Mouse (Mus musculus): Measurements from ENCODE around the gene Zmynd15. TPM values are rescaled to one million over a fixed set of nuclear protein-coding genes. Genes with fewer than 3 reads are reported as not detected.

The Zmynd15 gene
- polyA plus RNA-seq, 1 experiment from 2014 or later = 0.62 TPM

- Histone ChIP-seq H3K9me3 (no peaks in the 10 kb centered on the region), H3K4me2 (peak overlapping the region; percentile 69), H3K4me3 (peak overlapping the region; percentile 89), H3K9ac (peak overlapping the region; percentile 85), H3K27me3 (replicated peaks) (no peaks in the 10 kb centered on the region), H3K27ac (0 out of 2 replicates have a peak overlapping the region, but pooled peaks have one; percentile 94), H3K36me3 (replicated peaks) (peaks cover 20% of the 10 kb centered on the region), H3K4me1 (peaks cover 37% of the 10 kb centered on the region)
- 55% methylated on average over 1 of the region's 1 CpGs for WGBS
- no peak for ATAC-seq (replicated peaks)
Measured at GRCm38 (mm10) chr11:70433569-70433943, 25.7 kb upstream of the Zmynd15 start.

DNA sequence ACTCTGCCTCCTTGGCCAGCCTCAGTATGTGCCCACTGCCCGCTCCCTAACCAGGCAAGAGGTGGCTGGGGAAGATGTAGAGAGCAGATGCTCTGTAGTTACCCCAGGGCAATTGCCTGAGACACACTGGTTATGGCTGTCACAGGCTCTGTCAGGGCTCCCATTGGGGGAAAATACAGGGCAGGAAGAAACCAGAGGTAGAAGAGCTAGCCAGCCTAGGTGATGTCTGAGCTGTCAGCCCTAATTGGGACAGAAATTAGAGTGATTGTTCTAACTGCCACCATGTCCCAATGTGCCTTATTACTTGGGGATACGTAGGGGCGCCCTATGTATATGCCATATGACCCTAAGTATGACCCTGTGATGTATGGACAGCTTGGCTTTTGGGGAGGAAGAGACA, 25.3 kb upstream of the Zmynd15 start:
- H3K27me3 ChIP-seq (replicated peaks) = no peaks in the 10 kb centered on the region
- ATAC-seq (replicated peaks) = no peak
- 85% methylated on average over 3 of the region's 3 CpGs for WGBS
- no peak overlapping the region; the same call in 1 of the 2 replicates for H3K9ac ChIP-seq
- H3K9me3 ChIP-seq = no peaks in the 10 kb centered on the region
- peaks cover 20% of the 10 kb centered on the region for H3K36me3 ChIP-seq (replicated peaks)
- peak overlapping the region; percentile 69 for H3K4me2 ChIP-seq
- H3K27ac ChIP-seq = no peak overlapping the region
- peak overlapping the region; percentile 89 for H3K4me3 ChIP-seq
- peaks cover 37% of the 10 kb centered on the region for H3K4me1 ChIP-seq

DNA sequence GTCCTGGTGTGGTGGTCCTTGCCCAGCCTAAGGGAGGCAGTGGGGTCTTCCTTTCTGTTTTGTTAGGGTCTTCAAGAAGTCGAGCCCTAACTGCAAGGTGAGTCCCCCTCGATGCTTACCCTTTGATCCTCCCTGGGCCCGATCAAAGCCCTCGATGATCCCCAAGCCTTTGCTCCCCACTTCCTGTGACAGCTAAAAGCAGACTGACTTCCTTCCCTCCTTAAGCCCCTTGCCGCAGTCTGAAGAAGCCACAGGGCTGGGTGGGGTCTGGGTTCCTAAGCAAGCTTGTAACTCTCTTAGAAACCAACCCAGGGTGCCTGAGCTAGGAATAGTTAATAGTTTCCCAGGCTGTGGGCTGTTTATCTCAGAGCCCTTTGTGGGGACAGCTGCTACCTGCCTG, 23.8 kb upstream of the Zmynd15 start:
- no peaks in the 10 kb centered on the region for H3K27me3 ChIP-seq (replicated peaks)
- no peak overlapping the region for H3K27ac ChIP-seq
- H3K4me3 ChIP-seq = no peak overlapping the region
- H3K4me1 ChIP-seq = peaks cover 37% of the 10 kb centered on the region
- ATAC-seq (replicated peaks) = no peak
- peaks cover 35% of the 10 kb centered on the region for H3K36me3 ChIP-seq (replicated peaks)
- H3K4me2 ChIP-seq = no peak overlapping the region
- 86% methylated on average over 5 of the region's 5 CpGs for WGBS
- H3K9ac ChIP-seq = 0 out of 2 replicates have a peak overlapping the region, but pooled peaks have one; percentile 8
- no peaks in the 10 kb centered on the region for H3K9me3 ChIP-seq

GRCm38 (mm10) chr11:70437426-70437825, 21.8 kb upstream of the Zmynd15 start:
- Histone ChIP-seq H3K9ac (no peak overlapping the region), H3K27me3 (replicated peaks) (no peaks in the 10 kb centered on the region), H3K4me1 (peaks cover 24% of the 10 kb centered on the region), H3K4me2 (no peak overlapping the region), H3K27ac (no peak overlapping the region), H3K9me3 (no peaks in the 10 kb centered on the region), H3K36me3 (replicated peaks) (peaks cover 44% of the 10 kb centered on the region), H3K4me3 (no peak overlapping the region)
- no peak for ATAC-seq (replicated peaks)
- 91% methylated on average over 6 of the region's 6 CpGs for WGBS

DNA sequence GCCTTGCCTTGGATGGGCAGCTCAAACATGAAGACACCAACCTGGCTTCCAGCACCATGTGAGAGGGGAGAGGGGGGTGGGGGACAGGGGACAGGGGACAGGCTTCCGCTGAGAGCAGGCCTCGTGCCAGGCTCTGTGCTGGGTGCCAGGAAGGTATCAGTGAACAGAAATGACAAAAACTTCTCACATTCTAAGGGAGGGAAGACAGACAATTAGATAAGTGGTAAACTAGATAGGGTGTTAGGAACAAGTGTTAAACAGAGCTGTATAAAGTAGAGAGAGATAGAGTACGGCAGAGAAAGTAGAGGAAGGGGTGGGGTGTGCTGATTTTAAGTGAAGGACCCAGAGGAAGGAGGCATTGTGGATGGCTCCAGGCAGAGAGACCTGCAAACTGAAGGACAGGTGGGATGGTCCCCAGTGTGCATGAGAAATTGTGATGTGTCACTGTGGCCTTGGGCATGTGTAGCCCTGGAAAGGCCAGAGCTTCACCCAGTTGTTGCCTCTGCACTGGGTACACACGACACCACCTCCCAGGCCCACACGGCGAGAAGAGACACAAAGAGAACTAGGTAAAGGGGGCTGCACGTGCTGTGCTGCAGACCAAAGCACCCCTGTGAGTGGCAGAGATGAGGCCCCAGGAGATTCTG, 20.4 kb upstream of the Zmynd15 start:
- H3K4me2 ChIP-seq = no peak overlapping the region
- ATAC-seq (replicated peaks) = no peak
- WGBS = 90% methylated on average over 7 of the region's 7 CpGs
- no peak overlapping the region for H3K27ac ChIP-seq
- peaks cover 15% of the 10 kb centered on the region for H3K4me1 ChIP-seq
- H3K27me3 ChIP-seq (replicated peaks) = no peaks in the 10 kb centered on the region
- H3K4me3 ChIP-seq = no peak overlapping the region
- H3K9me3 ChIP-seq = no peaks in the 10 kb centered on the region
- no peak overlapping the region for H3K9ac ChIP-seq
- peaks cover 45% of the 10 kb centered on the region for H3K36me3 ChIP-seq (replicated peaks)

GRCm38 (mm10) chr11:70440637-70441036, 18.6 kb upstream of the Zmynd15 start:
- no peak for ATAC-seq (replicated peaks)
- H3K4me3 ChIP-seq = no peak overlapping the region
- WGBS = 89% methylated on average over 4 of the region's 4 CpGs
- no peak overlapping the region for H3K4me2 ChIP-seq
- H3K36me3 ChIP-seq (replicated peaks) = peaks cover 45% of the 10 kb centered on the region
- no peaks in the 10 kb centered on the region for H3K9me3 ChIP-seq
- H3K9ac ChIP-seq = no peak overlapping the region
- no peaks in the 10 kb centered on the region for H3K4me1 ChIP-seq
- H3K27me3 ChIP-seq (replicated peaks) = no peaks in the 10 kb centered on the region
- H3K27ac ChIP-seq = no peak overlapping the region

DNA sequence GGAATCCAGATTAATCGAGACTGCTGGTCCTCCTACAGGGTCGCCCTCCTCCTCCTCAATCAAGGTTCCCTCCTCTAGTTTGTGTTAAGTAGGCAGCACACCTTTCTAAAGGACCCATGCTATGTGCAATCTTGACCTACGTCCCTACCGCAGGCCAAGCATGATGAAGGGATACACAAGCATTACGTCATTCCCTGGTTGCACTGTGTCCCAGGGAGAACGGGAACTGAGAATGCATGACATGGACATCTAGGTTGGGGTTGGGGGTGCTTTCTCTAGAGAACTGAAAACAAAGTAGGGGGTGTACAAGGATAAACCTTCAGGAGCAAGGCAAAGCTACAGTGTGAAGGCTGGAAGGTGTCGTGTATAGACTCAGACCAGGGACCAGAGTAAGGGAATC, 17.4 kb upstream of the Zmynd15 start:
- H3K4me2 ChIP-seq = no peak overlapping the region
- 91% methylated on average over 7 of the region's 7 CpGs for WGBS
- H3K9ac ChIP-seq = no peak overlapping the region
- H3K4me3 ChIP-seq = no peak overlapping the region
- H3K9me3 ChIP-seq = no peaks in the 10 kb centered on the region
- ATAC-seq (replicated peaks) = no peak
- no peak overlapping the region for H3K27ac ChIP-seq
- H3K4me1 ChIP-seq = no peaks in the 10 kb centered on the region
- no peaks in the 10 kb centered on the region for H3K27me3 ChIP-seq (replicated peaks)
- H3K36me3 ChIP-seq (replicated peaks) = peaks cover 37% of the 10 kb centered on the region

- Histone ChIP-seq H3K36me3 (replicated peaks) (peaks cover 25% of the 10 kb centered on the region), H3K4me2 (no peak overlapping the region), H3K4me1 (no peaks in the 10 kb centered on the region), H3K9me3 (no peaks in the 10 kb centered on the region), H3K9ac (no peak overlapping the region), H3K27me3 (replicated peaks) (no peaks in the 10 kb centered on the region), H3K4me3 (no peak overlapping the region), H3K27ac (no peak overlapping the region)
- no peak for ATAC-seq (replicated peaks)
- 88% methylated on average over 3 of the region's 3 CpGs for WGBS
Measured at GRCm38 (mm10) chr11:70443964-70444363, 15.3 kb upstream of the Zmynd15 start.

GRCm38 (mm10) chr11:70444667-70445066, 14.6 kb upstream of the Zmynd15 start:
- Histone ChIP-seq H3K36me3 (replicated peaks) (peaks cover 18% of the 10 kb centered on the region), H3K27me3 (replicated peaks) (no peaks in the 10 kb centered on the region), H3K4me1 (no peaks in the 10 kb centered on the region), H3K9ac (no peak overlapping the region), H3K4me3 (no peak overlapping the region), H3K9me3 (no peaks in the 10 kb centered on the region), H3K4me2 (no peak overlapping the region), H3K27ac (no peak overlapping the region)
- WGBS = 87% methylated on average over 6 of the region's 6 CpGs
- no peak for ATAC-seq (replicated peaks)

DNA sequence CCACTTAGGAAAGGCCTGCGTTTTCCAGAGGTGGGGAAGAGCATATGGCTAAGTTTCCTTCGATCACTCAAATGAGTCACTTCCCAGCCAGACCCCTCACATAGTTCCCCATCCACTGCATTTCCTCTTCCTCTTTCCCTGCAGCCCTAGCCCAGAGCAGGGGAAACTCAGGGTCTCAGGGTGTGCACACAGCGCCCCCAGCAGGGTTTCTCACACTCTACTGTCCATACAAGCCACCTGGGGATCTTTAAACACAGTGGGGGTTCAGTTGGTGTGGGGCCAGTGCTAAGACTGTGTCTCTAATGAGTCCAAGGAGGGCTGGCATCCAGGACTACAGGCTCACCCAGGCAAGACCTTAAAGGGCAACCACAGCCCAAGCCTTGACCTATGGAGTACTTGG, 12.5 kb upstream of the Zmynd15 start:
- Histone ChIP-seq H3K4me1 (no peaks in the 10 kb centered on the region; the same call in 1 of the 2 replicates), H3K27ac (no peak overlapping the region), H3K27me3 (replicated peaks) (no peaks in the 10 kb centered on the region), H3K4me3 (no peak overlapping the region), H3K4me2 (no peak overlapping the region), H3K36me3 (replicated peaks) (peaks cover 4% of the 10 kb centered on the region; the same call in 1 of the 2 replicates), H3K9me3 (no peaks in the 10 kb centered on the region), H3K9ac (no peak overlapping the region)
- ATAC-seq (replicated peaks) = no peak
- WGBS = 49% methylated on average over 3 of the region's 3 CpGs

DNA sequence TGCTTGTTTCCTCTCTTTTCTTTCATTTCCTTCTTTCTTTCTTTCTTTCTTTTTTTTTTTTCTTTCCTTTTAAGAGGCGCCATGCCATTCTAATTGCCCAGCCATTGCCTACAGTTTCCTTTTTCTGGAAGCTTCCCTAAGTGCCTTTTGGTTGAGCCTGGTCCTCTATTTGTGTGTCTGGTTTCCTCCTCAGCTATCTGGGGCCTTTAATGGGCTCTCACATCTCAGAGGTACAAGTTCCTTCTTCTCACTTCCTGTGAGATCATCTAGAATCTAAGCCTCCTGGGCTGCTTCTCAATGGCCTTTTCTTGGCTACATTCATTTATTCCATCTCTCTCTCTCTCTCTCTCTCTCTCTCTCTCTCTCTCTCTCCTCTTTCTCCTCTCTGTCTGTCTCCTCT, 11.9 kb upstream of the Zmynd15 start:
- Histone ChIP-seq H3K4me2 (no peak overlapping the region), H3K27ac (no peak overlapping the region), H3K9ac (no peak overlapping the region), H3K9me3 (no peaks in the 10 kb centered on the region), H3K36me3 (replicated peaks) (peaks cover 1% of the 10 kb centered on the region; the same call in 1 of the 2 replicates), H3K27me3 (replicated peaks) (no peaks in the 10 kb centered on the region), H3K4me1 (peaks cover 1% of the 10 kb centered on the region), H3K4me3 (no peak overlapping the region)
- no peak for ATAC-seq (replicated peaks)
- 90% methylated on average over 1 of the region's 1 CpGs for whole genome bisulfite sequencing

GRCm38 (mm10) chr11:70450926-70451325, 8.3 kb upstream of the Zmynd15 start:
- Histone ChIP-seq H3K27me3 (replicated peaks) (no peaks in the 10 kb centered on the region), H3K4me1 (peaks cover 12% of the 10 kb centered on the region), H3K9ac (no peak overlapping the region), H3K27ac (no peak overlapping the region), H3K4me3 (no peak overlapping the region), H3K36me3 (replicated peaks) (no peaks in the 10 kb centered on the region), H3K9me3 (no peaks in the 10 kb centered on the region), H3K4me2 (no peak overlapping the region)
- no peak for ATAC-seq (replicated peaks)
- 81% methylated on average over 2 of the region's 2 CpGs for WGBS

DNA sequence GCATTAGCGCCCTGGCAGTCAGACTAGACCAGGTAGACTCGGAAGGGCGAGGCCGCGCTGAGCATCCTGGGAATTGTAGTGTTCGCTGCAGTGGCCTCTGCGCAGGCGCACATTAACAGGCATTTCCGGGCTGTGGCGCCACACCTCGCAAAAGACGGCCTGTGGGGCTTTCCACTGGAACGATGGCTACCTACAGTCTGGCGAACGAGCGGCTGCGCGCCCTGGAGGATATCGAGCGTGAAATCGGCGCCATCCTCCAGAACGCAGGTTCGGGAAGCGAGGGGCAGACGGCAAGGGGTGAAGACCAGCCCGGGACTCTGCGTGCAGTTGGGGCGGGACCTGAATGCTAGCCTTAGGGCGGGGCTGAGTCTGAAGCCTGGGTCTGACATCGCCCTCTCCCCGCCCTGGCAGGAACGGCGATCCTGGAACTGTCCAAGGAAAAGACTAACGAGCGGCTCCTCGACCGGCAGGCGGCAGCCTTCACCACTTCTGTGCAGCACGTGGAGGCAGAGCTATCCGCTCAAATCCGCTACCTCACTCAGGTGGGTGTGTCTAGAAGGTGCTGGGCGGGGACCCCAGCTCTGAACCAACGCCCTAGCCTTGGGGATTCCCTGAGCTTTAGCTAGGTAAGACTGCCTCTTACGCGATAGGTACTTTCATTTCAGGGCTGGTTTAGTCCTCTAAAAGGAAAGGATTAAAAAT, 7.3 kb upstream of the Zmynd15 start, which contains the start of gene Med11:
Gene Med11 (plus strand): TSS at position 123 of the 702 bp plus-strand sequence.
- Histone ChIP-seq H3K36me3 (replicated peaks) (no peaks in the 10 kb centered on the region), H3K4me1 (peaks cover 12% of the 10 kb centered on the region), H3K9ac (peak within 1 kb of the TSS; percentile 70), H3K4me2 (peak within 1 kb of the TSS; percentile 64), H3K27ac (peak within 1 kb of the TSS; percentile 98), H3K4me3 (peak within 1 kb of the TSS; percentile 62), H3K27me3 (replicated peaks) (no peaks in the 10 kb centered on the region), H3K9me3 (no peaks in the 10 kb centered on the region)
- WGBS = under 1% methylated on average over 46 of the region's 46 CpGs
- ATAC-seq (replicated peaks) = peak; percentile 96
